Mouse (Mus musculus) bone marrow macrophage, adult 2 months (primary cell): ENCODE measurements around the gene Sik3.

Experiments
- CTCF ChIP-seq: IDR thresholded peaks from 2 replicates; pipeline ENCODE4 v1.5.1; 2012; ENCODE audit warnings: low read depth, mild to moderate bottlenecking, low read length, moderate library complexity
- POLR2A ChIP-seq: IDR thresholded peaks from 2 replicates; pipeline ENCODE4 v1.6.1; 2012; ENCODE audit warnings: mild to moderate bottlenecking, low read depth, low read length, borderline replicate concordance

DNA sequence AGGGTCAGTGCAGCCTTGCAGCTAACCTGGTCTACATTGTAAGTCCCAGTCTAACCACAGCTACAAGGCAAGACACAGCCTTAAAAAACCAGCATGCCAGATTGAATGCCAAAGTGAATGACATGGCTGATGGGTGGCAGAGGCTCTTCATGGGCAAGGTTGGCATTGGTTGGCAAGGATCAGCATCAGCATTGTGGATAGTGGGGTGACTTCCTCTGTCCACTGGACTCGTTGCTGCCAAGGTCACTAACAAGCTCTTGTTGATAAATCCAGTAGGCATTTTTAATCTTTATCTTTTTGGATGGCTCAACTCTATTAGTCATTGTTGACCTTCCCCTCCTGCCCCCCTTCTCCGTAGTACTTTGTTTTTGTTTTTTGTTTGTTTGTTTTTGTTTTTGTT lies 187.0 kb downstream of the Sik3 start:
- no peak for TF ChIP-seq CTCF
- no peak for TF ChIP-seq POLR2A
